Mouse (Mus musculus): ENCODE results near the gene Pax2. TPM values are rescaled to one million over a fixed set of nuclear protein-coding genes. Genes with fewer than 3 reads are reported as not detected.

The Pax2 gene
- polyA plus RNA-seq, 1 experiment from 2014 or later = not detected

GRCm38 (mm10) chr19:44746541-44747024 lies 9.3 kb upstream of the Pax2 start:
- Histone ChIP-seq H3K27me3 (ENCODE audit: control insufficient read depth, insufficient read depth, low read length) (peaks cover 92% of the 10 kb centered on the region), H3K9me3 (replicated peaks; ENCODE audit: control insufficient read depth, low read length) (no peaks in the 10 kb centered on the region), H3K4me3 (replicated peaks; ENCODE audit: low read length) (no peak overlapping the region), H3K4me1 (ENCODE audit: control insufficient read depth, insufficient read depth, low read length) (peaks cover 7% of the 10 kb centered on the region), H3K9ac (ENCODE audit: low read length) (no peak overlapping the region), H3K27ac (ENCODE audit: low read length) (no peak overlapping the region), H3K36me3 (ENCODE audit: control insufficient read depth, insufficient read depth, low read length) (no peaks in the 10 kb centered on the region), H3K4me2 (ENCODE audit: low read depth, low read length) (no peak overlapping the region)
- ATAC-seq (ENCODE audit: insufficient read depth, low FRiP score) = no peak
- WGBS = 1% methylated on average over 42 of the region's 42 CpGs

GRCm38 (mm10) chr19:44747471-44747870 lies 8.4 kb upstream of the Pax2 start:
- H3K4me1 ChIP-seq (ENCODE audit: control insufficient read depth, insufficient read depth, low read length) = no peaks in the 10 kb centered on the region
- no peak overlapping the region for H3K27ac ChIP-seq (ENCODE audit: low read length)
- no peak overlapping the region for H3K4me3 ChIP-seq (replicated peaks; ENCODE audit: low read length)
- WGBS = 7% methylated on average over 4 of the region's 4 CpGs
- no peak overlapping the region for H3K4me2 ChIP-seq (ENCODE audit: low read depth, low read length)
- no peak overlapping the region for H3K9ac ChIP-seq (ENCODE audit: low read length)
- ATAC-seq (ENCODE audit: insufficient read depth, low FRiP score) = no peak
- peaks cover 92% of the 10 kb centered on the region for H3K27me3 ChIP-seq (ENCODE audit: control insufficient read depth, insufficient read depth, low read length)
- H3K9me3 ChIP-seq (replicated peaks; ENCODE audit: control insufficient read depth, low read length) = no peaks in the 10 kb centered on the region
- H3K36me3 ChIP-seq (ENCODE audit: control insufficient read depth, insufficient read depth, low read length) = no peaks in the 10 kb centered on the region

- WGBS = 3% methylated on average over 5 of the region's 5 CpGs
- H3K4me1 ChIP-seq (ENCODE audit: control insufficient read depth, insufficient read depth, low read length) = no peaks in the 10 kb centered on the region
- ATAC-seq (ENCODE audit: insufficient read depth, low FRiP score) = no peak
- no peak overlapping the region for H3K9ac ChIP-seq (ENCODE audit: low read length)
- H3K27me3 ChIP-seq (ENCODE audit: control insufficient read depth, insufficient read depth, low read length) = peaks cover 93% of the 10 kb centered on the region
- H3K4me3 ChIP-seq (replicated peaks; ENCODE audit: low read length) = no peak overlapping the region
- no peak overlapping the region for H3K4me2 ChIP-seq (ENCODE audit: low read depth, low read length)
- no peaks in the 10 kb centered on the region for H3K9me3 ChIP-seq (replicated peaks; ENCODE audit: control insufficient read depth, low read length)
- no peaks in the 10 kb centered on the region for H3K36me3 ChIP-seq (ENCODE audit: control insufficient read depth, insufficient read depth, low read length)
- no peak overlapping the region for H3K27ac ChIP-seq (ENCODE audit: low read length)
Measured at GRCm38 (mm10) chr19:44748271-44748670, 7.6 kb upstream of the Pax2 start.

DNA sequence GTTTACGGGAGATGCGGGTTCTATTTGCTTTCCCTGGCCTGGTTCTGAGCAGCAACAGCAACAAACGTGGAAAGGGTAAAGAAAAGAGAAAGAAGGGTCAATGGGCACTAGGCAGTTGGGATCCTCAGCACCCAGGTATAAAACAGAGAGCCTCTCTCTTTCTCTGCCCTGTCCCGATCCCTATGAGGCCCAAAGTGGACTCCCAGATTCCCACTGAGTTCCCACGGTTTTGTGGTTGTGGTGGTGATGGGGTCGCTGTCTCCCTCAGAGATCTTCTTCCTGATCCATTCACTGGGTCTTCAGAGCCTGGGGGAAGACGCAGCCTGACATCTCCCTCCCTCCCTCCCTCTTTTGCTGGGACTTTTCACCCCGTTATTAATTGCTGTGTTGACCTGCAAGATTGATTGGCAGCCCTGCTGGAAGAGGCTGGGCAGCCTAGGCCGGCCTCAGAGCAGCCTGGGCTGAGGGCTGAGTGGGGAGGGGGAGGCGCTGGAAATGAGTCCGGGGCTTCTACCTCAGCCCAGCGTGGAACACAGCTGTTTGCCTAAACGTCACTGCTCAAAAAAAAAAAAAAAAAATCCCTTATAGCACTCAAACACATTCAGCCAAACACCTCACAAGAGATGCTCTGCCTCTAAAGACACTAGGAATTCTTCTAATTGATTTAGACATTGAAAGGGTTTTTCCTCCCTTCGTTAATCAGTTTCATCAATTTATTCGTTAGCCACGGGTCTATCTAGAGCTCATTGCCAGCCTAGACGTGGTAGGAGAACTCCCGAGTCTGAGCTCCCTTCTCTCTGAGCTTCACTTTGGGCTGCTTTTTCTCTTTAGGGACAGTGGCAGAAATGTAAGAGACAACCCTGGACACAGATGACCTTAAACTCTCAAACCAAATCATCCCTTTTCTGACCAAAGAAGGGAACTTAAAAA lies 6.5 kb upstream of the Pax2 start:
- Histone ChIP-seq H3K9ac (ENCODE audit: low read length) (no peak overlapping the region), H3K4me1 (ENCODE audit: control insufficient read depth, insufficient read depth, low read length) (no peaks in the 10 kb centered on the region), H3K4me2 (ENCODE audit: low read depth, low read length) (no peak overlapping the region), H3K36me3 (ENCODE audit: control insufficient read depth, insufficient read depth, low read length) (no peaks in the 10 kb centered on the region), H3K4me3 (replicated peaks; ENCODE audit: low read length) (no peak overlapping the region), H3K27me3 (ENCODE audit: control insufficient read depth, insufficient read depth, low read length) (peaks cover 92% of the 10 kb centered on the region), H3K9me3 (replicated peaks; ENCODE audit: control insufficient read depth, low read length) (no peaks in the 10 kb centered on the region), H3K27ac (ENCODE audit: low read length) (no peak overlapping the region)
- 4% methylated on average over 18 of the region's 18 CpGs for WGBS
- no peak for ATAC-seq (ENCODE audit: insufficient read depth, low FRiP score)

DNA sequence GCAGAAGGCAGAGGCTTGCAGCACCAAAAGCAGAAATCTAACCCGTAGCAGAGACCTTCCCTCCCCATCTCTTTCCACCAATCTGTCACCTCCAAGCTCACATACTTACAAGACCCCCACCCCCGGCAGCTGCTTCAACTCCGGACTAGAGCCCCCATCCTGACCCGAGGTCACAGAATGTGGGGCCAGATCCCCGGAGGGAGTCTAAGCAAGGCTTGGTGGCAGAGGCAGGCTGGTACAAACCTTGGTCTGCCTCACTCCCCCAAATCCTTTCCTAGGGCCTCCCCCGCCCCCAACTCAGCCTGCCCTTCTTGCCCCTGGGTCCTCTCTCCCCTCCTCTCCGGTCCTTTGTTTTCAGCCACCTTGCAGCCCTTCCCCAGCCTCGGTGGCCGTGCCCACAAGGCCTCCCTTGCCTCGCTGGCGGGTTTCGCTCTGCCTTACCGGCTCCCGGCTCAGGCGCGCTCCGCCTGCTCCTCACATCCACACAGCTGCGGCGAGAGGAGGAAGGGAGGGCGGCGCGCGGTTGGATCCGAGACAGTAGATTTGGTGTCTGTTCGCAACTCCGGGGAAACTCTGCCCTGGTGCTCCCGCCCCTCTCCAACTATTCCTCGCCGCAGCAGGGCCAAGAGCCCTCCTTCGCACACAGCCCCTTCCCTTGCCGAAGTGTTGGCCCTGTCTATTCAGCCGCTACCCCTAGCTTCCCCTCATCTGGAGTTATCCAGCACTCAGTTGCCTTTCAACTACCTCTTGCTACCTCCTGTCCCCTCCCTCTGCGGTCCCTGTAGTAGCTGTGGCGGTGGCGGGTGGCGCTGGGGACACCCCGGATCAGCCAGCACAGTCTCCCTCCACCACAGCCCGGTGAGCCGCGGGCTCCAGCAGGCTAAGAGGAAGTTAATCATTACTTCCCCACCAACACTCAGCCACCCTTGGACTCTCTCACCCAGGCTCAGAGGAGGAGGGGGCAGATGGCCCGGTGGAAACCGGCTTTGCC lies 5.5 kb upstream of the Pax2 start:
- peaks cover 92% of the 10 kb centered on the region for H3K27me3 ChIP-seq (ENCODE audit: control insufficient read depth, insufficient read depth, low read length)
- ATAC-seq (ENCODE audit: insufficient read depth, low FRiP score) = peak; percentile 59; the same call in 1 of the 2 replicates
- H3K4me2 ChIP-seq (ENCODE audit: low read depth, low read length) = peak overlapping the region; percentile 30
- H3K36me3 ChIP-seq (ENCODE audit: control insufficient read depth, insufficient read depth, low read length) = no peaks in the 10 kb centered on the region
- H3K27ac ChIP-seq (ENCODE audit: low read length) = no peak overlapping the region
- H3K4me3 ChIP-seq (replicated peaks; ENCODE audit: low read length) = peak overlapping the region; percentile 26
- no peaks in the 10 kb centered on the region for H3K9me3 ChIP-seq (replicated peaks; ENCODE audit: control insufficient read depth, low read length)
- no peaks in the 10 kb centered on the region for H3K4me1 ChIP-seq (ENCODE audit: control insufficient read depth, insufficient read depth, low read length)
- H3K9ac ChIP-seq (ENCODE audit: low read length) = no peak overlapping the region
- under 1% methylated on average over 42 of the region's 42 CpGs for WGBS

DNA sequence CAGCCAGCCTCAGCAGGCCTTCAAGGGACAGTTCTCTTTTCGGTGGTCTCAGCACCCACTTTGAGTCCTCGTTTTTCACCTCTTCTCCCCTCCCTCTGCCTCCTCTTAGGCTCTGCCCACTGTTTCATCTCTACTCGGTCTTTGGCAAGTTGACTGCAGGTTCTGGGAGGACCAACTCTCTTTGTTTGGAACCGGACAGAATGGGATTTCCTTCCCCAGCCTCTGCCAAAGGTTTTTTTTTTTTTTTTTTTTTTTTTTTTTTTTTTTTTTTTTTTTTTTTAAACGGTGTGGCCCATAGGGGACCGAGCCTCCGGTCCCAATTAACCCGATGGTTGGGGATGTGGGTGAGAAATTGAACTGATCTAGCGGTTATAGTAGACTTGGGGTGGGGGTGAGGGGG lies 4.8 kb upstream of the Pax2 start:
- under 1% methylated on average over 9 of the region's 9 CpGs for WGBS
- Histone ChIP-seq H3K4me2 (ENCODE audit: low read depth, low read length) (peak overlapping the region; percentile 30; the same call in 1 of the 2 replicates), H3K27me3 (ENCODE audit: control insufficient read depth, insufficient read depth, low read length) (peaks cover 92% of the 10 kb centered on the region), H3K27ac (ENCODE audit: low read length) (no peak overlapping the region), H3K4me1 (ENCODE audit: control insufficient read depth, insufficient read depth, low read length) (0 out of 2 replicates have a peak, but pooled peaks cover 2% of the 10 kb centered on the region), H3K36me3 (ENCODE audit: control insufficient read depth, insufficient read depth, low read length) (no peaks in the 10 kb centered on the region), H3K9ac (ENCODE audit: low read length) (no peak overlapping the region), H3K9me3 (replicated peaks; ENCODE audit: control insufficient read depth, low read length) (no peaks in the 10 kb centered on the region), H3K4me3 (replicated peaks; ENCODE audit: low read length) (no peak overlapping the region)
- no peak for ATAC-seq (ENCODE audit: insufficient read depth, low FRiP score)

DNA sequence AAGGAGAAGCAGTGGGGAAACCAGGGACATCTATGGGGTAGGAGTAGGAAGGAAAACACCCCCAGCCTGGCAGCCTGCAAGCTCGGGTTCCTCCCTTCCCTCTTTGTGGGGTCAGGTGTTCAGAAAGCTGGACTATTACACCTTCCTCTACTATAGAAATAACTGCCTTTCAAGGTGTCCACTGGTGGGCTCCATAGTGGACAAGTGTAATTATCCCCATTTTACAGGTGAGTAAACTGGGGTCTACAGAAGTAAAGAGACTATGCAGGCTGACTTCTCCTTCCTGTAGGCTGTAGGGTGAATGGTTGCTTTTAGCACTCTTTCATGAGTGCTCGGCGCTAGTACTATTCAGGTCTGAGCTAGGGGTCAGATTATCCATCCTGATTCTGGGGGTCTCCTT lies 4.3 kb upstream of the Pax2 start:
- WGBS = 14% methylated on average over 3 of the region's 3 CpGs
- H3K9me3 ChIP-seq (replicated peaks; ENCODE audit: control insufficient read depth, low read length) = no peaks in the 10 kb centered on the region
- H3K4me2 ChIP-seq (ENCODE audit: low read depth, low read length) = no peak overlapping the region
- H3K27me3 ChIP-seq (ENCODE audit: control insufficient read depth, insufficient read depth, low read length) = peaks cover 92% of the 10 kb centered on the region
- H3K27ac ChIP-seq (ENCODE audit: low read length) = no peak overlapping the region
- ATAC-seq (ENCODE audit: insufficient read depth, low FRiP score) = no peak
- no peak overlapping the region for H3K9ac ChIP-seq (ENCODE audit: low read length)
- H3K4me3 ChIP-seq (replicated peaks; ENCODE audit: low read length) = no peak overlapping the region
- no peaks in the 10 kb centered on the region for H3K36me3 ChIP-seq (ENCODE audit: control insufficient read depth, insufficient read depth, low read length)
- H3K4me1 ChIP-seq (ENCODE audit: control insufficient read depth, insufficient read depth, low read length) = peaks cover 5% of the 10 kb centered on the region

DNA sequence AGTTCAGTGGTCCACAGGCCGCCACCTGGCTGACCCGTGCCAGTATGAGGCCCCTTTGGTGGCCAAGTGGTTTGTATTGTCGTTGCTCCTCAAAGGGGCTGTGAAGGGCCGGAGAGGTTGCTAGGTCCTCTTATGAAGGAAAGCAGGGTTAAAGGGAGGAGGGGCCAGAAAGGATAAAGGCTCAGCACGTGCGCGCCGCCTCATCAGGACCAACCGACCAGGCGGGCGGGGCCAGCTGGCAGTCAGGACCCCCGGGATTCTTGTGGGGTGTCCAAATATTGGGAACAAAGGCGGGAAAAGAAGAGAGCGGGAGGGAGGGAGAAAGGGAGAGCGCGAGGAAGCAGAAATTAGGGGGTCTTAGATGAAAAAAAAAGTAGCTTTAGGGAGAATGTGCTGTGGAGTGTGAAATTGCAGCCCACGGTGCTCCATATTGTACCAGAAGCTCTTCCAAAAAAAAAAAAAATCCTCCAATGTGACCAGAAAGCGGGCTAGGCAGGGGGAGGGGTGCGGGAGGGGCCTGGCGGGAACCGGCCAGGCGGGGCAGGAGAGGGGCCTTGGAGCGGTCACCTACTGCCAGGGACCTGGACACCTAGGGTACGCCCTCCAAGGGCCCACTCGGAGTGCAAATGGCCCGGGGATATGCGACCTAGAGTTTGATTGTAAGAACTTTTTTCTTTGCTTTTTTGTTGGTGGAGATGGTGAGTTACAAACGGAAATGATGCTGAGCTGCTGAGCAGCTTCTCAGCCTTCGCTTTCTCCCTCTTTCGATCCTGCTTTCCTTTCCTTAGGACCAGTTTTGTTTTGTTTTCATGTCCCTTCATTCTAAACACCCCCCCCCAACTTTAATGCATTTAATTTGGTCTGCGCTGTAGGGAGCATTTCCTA lies 3.5 kb upstream of the Pax2 start:
- Histone ChIP-seq H3K9ac (ENCODE audit: low read length) (no peak overlapping the region), H3K27ac (ENCODE audit: low read length) (no peak overlapping the region), H3K4me1 (ENCODE audit: control insufficient read depth, insufficient read depth, low read length) (peaks cover 11% of the 10 kb centered on the region), H3K36me3 (ENCODE audit: control insufficient read depth, insufficient read depth, low read length) (no peaks in the 10 kb centered on the region), H3K27me3 (ENCODE audit: control insufficient read depth, insufficient read depth, low read length) (peaks cover 94% of the 10 kb centered on the region), H3K9me3 (replicated peaks; ENCODE audit: control insufficient read depth, low read length) (no peaks in the 10 kb centered on the region), H3K4me3 (replicated peaks; ENCODE audit: low read length) (no peak overlapping the region), H3K4me2 (ENCODE audit: low read depth, low read length) (no peak overlapping the region)
- 2% methylated on average over 31 of the region's 31 CpGs for WGBS
- ATAC-seq (ENCODE audit: insufficient read depth, low FRiP score) = no peak
